Mouse (Mus musculus): ENCODE measurements around the gene 2610042L04Rik.
"Not testable (repeated sequence)": the region's sequence is repeated elsewhere in the genome, so short reads cannot be mapped to it uniquely, and the experiment has no call there.

Gene 2610042L04Rik

GRCm38 (mm10) chr14:4334476-4335080 is at the start of gene 2610042L04Rik:
TSS of gene 2610042L04Rik (plus strand) at chr14:4334763.
- not testable (repeated sequence) for DNase-seq (ENCODE audit: low read depth)

- DNase-seq (ENCODE audit: low read depth), result not testable (repeated sequence)
Measured at GRCm38 (mm10) chr14:4316983-4317382, 17.6 kb upstream of the 2610042L04Rik start, which contains the start of gene Gm3149. TSS of gene Gm3149 (plus strand) at chr14:4317283.

- not testable (repeated sequence) for DNase-seq (ENCODE audit: low read depth)
Measured at GRCm38 (mm10) chr14:4335506-4335905, 943 bp downstream of the 2610042L04Rik start.

GRCm38 (mm10) chr14:4368991-4369390 is 34.4 kb downstream of the 2610042L04Rik start:
- not testable (repeated sequence) for DNase-seq (ENCODE audit: low read depth)

GRCm38 (mm10) chr14:4369691-4370090 is 35.1 kb downstream of the 2610042L04Rik start:
- DNase-seq (ENCODE audit: low read depth), result not testable (repeated sequence)

- DNase-seq (ENCODE audit: low read depth), result not testable (repeated sequence)
Measured at GRCm38 (mm10) chr14:4377871-4378270, 43.3 kb downstream of the 2610042L04Rik start.

GRCm38 (mm10) chr14:4385606-4386005 is 51.0 kb downstream of the 2610042L04Rik start:
- not testable (repeated sequence) for DNase-seq (ENCODE audit: low read depth)

- not testable (repeated sequence) for DNase-seq (ENCODE audit: low read depth)
Measured at GRCm38 (mm10) chr14:4392841-4393530, 58.4 kb downstream of the 2610042L04Rik start.

- not testable (repeated sequence) for DNase-seq (ENCODE audit: low read depth)
Measured at GRCm38 (mm10) chr14:4397226-4397625, 62.7 kb downstream of the 2610042L04Rik start, which contains the start of gene Gm3159. TSS of gene Gm3159 (plus strand) at chr14:4397526.

- DNase-seq (ENCODE audit: low read depth), result not testable (repeated sequence)
Measured at GRCm38 (mm10) chr14:4398624-4399023, 64.1 kb downstream of the 2610042L04Rik start.

- not testable (repeated sequence) for DNase-seq (ENCODE audit: low read depth)
Measured at GRCm38 (mm10) chr14:4400115-4400789, 65.7 kb downstream of the 2610042L04Rik start.

GRCm38 (mm10) chr14:4401245-4401644 is 66.7 kb downstream of the 2610042L04Rik start:
- not testable (repeated sequence) for DNase-seq (ENCODE audit: low read depth)

- not testable (repeated sequence) for DNase-seq (ENCODE audit: low read depth)
Measured at GRCm38 (mm10) chr14:4403840-4404239, 69.3 kb downstream of the 2610042L04Rik start.
